Mouse (Mus musculus): Measurements from ENCODE around the gene Dlg2.

DNA sequence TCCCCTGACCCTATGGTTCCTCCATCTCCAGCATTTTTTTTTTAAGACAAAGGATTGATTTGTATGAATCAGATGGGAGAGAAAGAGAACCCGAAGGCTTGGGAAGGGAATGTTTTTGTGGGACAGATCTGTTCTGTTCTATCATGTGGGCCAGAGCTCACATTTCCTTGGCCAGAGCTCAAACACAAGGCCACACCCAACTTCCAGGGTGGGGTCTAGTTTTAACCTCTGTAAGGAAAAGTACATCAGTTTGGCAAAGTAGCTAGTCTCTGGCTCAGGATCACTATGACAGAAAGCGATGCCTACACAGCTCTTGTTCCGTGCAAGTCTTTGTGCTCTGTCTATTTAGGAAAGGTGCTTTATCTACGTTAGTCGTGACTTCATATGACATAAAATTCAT, 1737.3 kb downstream of the Dlg2 start:
- no peak for TF ChIP-seq CTCF (conservative IDR thresholded peaks at IDR 0.05; ENCODE audit: low read length)
- TF ChIP-seq NANOG (IDR thresholded peaks at IDR 0.05; ENCODE audit: borderline replicate concordance, low read length), result no peak
- TF ChIP-seq POU5F1 (IDR thresholded peaks at IDR 0.05; ENCODE audit: borderline replicate concordance, low read length), result no peak
